Mouse (Mus musculus): ENCODE measurements at regions not wholly inside any gene's neighbourhood (a gene's known extent, or its start where the extent isn't known, plus 50 kb on each side); places are given as distances from the start of the nearest gene placed in this dataset.

DNA sequence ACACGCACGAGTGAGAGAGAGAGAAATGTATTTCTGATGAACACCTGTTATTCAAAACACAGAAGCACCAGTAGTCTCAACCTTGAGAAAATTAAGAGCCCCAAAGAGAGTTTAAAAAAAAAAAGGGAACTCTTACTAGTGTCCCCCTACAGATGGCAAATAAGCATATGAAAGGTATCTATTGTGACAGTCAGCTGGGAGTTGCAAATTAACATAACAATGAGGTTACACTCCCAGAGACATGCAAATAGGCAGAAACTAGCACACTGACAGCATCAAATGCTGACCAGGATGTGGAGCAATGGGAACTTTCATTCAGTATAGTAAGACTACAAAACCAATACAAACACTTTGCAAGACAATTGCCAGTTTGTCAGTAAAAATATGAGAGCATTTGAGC, 619.1 kb upstream of the Zeb2 start:
- TF ChIP-seq USF1 (IDR thresholded peaks at IDR 0.05; ENCODE audit: low read depth) (no peak), POLR2A (IDR thresholded peaks at IDR 0.05; ENCODE audit: insufficient read length, low read depth) (no peak), MAX (IDR thresholded peaks at IDR 0.05; ENCODE audit: low read depth) (no peak), MYOG (IDR thresholded peaks at IDR 0.05; ENCODE audit: control insufficient read depth in 1 of 3, insufficient read depth in 1 of 3, insufficient read length in 2 of 3, low read depth in 2 of 3) (no peak), REST (IDR thresholded peaks at IDR 0.05; ENCODE audit: insufficient read depth, insufficient read length) (no peak), POLR2AphosphoS2 (IDR thresholded peaks at IDR 0.05; ENCODE audit: insufficient read length, low read depth) (no peak), SRF (IDR thresholded peaks at IDR 0.05; ENCODE audit: control insufficient read depth, insufficient read length, low read depth) (no peak), E2F4 (IDR thresholded peaks at IDR 0.05; ENCODE audit: insufficient read depth) (no peak), TCF3 (IDR thresholded peaks at IDR 0.05; ENCODE audit: insufficient read length, low read depth) (no peak), CEBPB (IDR thresholded peaks at IDR 0.05; ENCODE audit: insufficient read depth, poor library complexity, severe bottlenecking) (no peak), TCF12 (IDR thresholded peaks at IDR 0.05; ENCODE audit: insufficient read depth, poor library complexity, severe bottlenecking) (no peak), MYOD1 (IDR thresholded peaks at IDR 0.05; ENCODE audit: control insufficient read depth in 1 of 3, insufficient read length in 2 of 3, low read depth in 2 of 3) (no peak)
